Mouse (Mus musculus) granulocyte monocyte progenitor cell, adult 5-6 weeks (primary cell): ENCODE results near the gene Ranbp6. TPM values are rescaled to one million over a fixed set of nuclear protein-coding genes. Genes with fewer than 3 reads are reported as not detected.

Experiments
- ATAC-seq: replicated peaks from 2 replicates; pipeline ENCODE4 v1.8.0; 2016; ENCODE audit warnings: mild to moderate bottlenecking, moderate TSS enrichment, inconsistent platforms; ENCODE audit not compliant: poor library complexity, severe bottlenecking
- total RNA-seq, 2 experiments: library from RNA; stranded (forward) in 1 of 2; stranded (reverse) in 1 of 2; fragments of 200-712, 200-1000 nt in 1 of 2; fragments of >200 nt in 1 of 2; fragmentation: Nextera tagmentation in 1 of 2; gene quantifications; 2 replicates each; pipeline ENCODE4 v1.2.3; 2014 to 2017

The Ranbp6 gene
- total RNA-seq, 2 experiments from 2014 or later: 13.2 to 19.2 TPM

DNA sequence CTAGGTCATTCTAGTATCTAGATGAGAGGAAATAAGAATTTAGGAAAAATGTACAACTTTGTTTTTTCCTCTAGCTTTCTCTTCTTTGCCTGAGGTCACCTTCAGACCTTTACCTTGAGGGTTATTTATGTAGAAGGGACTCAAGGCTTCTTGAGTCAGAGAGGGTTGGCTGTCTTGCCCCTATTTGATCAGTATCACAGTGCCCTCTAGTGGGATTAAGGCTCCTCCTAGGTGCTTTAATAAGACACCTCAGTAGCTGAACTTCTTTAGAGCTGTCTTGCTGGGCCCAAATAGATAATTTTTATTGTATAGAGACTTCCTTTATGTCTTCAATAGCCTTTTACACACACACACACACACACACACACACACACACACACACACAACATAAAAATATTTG is 8.2 kb upstream of the Ranbp6 start:
- ATAC-seq: peak; percentile 68

DNA sequence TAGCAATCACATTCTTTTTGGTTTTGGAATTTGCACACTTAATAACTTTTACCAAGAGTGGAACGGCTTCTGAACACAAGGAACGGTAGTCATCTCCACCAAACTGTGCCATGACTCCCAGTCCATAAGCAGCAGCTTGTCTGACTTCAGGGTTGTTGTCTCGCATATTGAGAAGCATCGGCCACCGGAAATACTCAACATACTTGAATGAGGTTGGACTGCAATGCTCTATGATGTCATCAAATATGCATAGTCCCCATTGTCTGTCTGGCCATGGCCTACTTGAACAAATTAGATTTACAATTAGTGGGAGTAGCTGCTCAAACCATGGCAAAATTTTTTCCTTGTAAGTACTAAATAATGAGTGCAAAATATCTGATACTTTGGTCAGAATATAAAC is 2.8 kb downstream of the Ranbp6 start:
- ATAC-seq: no peak

DNA sequence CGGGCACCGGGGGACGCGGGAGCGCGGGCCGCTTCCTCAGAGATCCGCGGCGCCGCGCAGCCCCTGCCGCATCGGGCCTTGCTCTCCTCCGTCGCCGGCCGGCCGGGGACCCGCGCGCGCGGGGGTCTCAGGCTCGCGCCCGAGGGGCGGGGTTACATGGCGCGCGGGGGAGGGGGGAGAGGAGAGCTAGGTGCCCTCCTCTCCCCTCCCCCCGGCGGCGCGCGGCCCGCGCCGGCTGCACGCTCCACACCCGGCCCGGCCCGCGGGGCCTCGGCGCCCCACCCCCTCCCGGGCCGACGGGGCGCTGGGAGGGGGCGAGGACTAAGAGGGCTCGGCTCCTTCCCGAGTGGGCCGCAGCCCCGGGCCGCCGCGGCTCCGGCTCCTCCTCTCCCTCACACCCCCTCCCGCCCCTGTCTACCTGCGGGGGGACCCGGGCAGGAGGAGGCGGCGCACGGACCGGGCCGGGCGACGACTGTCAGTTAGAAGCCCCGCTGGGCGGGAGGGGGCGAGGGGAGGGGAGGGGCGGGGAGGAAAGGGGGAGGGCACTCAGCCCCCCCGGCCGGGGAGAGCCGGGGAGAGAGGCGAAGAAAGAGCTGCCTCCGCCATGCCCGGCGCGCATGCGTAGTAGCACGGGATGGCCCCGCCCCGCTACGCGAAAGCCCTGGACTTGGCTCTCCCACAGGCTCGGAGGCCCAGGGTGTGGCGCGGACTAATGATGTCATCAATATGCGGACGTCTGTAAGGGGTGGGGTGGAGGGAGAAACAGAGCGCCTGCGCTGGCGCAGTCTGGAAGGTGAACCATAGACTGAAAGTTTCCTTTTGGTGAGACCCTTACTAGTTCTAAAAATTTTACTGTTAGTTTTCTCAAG is 6.6 kb downstream of the Ranbp6 start, which contains the start of gene 9930021J03Rik:
TSS of gene 9930021J03Rik (minus strand) at position 73 of the 869 bp plus-strand sequence.
- ATAC-seq: peak; percentile 86

DNA sequence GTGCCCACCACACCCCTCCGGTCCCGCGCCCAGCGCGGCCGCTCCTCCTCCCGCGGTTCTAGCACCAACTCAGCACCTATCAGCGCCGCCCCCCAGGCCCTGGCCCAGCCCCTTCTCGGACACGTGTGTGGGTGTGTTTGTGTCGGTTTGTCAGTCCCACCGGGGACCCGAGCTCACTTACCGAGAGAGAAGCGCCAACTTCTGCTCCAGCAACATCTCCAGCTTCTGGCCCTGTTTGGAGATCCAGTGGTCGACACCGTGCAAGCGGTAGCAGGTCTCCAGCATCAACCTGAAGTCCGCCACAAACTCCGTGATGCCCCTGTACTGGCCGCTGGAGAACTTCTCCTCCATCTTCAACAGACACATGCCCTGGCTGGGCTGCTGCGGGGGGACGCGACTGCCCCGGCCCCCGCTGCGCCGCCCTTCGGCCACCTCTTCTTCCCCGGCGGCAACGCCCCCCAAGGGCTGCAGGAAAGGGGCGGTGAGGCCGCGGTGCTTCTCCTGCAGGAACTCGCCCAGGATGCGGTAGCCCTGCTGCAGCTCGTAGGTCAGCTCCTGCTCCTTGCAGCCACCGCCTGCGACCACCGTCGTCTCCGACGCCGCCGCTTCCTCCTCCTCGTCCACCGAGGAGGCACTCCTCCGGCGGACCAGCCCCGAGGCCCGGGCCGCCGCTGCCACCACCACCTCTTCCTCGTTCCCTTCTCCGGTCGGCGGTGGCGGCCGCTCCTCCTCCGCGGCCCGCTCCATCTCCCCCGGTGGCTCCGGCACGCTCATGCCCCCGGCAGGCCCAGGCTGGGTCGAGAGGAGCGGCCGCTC is 7.5 kb downstream of the Ranbp6 start:
- ATAC-seq: peak; percentile 81

DNA sequence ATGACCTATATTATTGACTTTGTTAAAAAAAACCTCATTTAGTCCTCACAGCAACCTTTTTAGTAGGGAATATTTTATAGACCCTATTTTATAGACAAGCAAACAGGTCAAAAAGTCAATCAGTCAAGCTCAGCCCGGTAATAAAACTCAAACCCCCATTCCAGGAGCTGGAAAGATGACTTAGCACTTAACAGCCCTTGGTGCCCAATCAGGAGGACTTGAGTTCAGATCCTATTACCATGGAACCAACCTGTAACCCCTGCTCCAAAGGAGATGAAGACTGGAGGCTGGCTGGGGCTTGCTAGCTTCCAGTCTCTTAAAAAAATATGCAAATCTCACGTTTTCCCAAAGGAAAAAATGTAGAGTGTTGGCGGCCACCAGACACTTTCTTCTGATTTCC is 8.8 kb downstream of the Ranbp6 start:
- no peak for ATAC-seq

DNA sequence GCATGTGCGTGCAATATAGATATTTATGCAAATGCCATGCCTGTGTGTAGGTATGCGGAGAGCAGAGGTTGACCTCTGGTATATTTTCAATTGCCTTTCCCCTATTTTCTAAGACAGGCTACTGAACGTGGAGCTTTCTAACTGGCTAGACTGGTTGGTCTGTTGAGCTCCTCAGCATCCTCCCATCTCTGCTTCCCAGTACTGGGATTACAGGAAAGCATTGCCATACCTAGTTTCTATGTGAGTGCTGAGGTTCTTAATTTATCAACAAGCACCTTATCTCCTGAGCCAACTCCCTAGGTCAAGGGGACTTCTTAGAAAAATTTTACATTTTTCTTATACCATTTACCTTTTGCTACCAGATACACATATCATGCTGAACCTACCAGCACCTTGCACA is 15.4 kb downstream of the Ranbp6 start:
- ATAC-seq: no peak

DNA sequence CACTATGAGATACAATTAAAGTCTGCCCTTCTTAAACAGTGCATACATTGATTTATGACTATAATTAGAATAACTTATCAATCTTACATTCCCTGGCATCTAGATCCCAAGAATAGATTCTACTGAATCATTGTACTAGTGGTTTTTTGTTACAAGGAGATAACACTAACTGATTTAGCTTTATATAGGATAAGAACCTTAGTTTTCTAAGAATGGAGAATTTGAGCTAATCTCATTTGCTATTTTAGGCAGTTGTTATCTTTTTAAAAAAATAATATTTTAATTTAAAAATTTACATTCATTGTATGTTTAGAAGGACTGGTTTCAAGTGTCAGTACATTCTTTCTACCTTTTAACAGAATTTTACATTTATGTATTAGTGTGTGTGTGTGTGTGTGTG is 24.8 kb downstream of the Ranbp6 start:
- no peak for ATAC-seq

DNA sequence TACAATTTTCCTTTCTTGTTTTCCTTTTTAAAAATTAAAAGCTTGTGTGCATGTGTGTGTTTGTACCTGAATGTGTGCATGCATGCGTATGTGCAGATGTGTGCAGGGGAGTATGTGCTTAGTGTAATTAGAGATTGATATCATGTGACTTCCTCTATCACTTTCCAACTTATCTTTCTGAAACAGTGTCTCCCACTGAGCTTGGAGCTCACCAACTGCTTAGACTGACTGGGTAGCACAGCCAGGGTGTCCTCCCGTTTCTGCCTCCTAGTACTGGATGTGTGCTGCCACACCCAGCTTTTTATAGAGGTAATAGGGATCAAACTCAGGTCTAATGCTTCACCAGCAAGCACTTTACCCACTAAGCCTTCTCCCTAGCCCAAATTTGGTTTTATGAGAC is 29.9 kb downstream of the Ranbp6 start:
- no peak for ATAC-seq

Other genes with a start within 250 kb of the Ranbp6 start
- 27.7 and 39.2 TPM in 2 replicates for gene Ermp1, start 164.6 kb downstream of the Ranbp6 start, total RNA-seq (2014; fragmentation: Nextera tagmentation)
- gene Ermp1, start 164.6 kb downstream of the Ranbp6 start, total RNA-seq (2017): 52.7 and 61.3 TPM in 2 replicates
- gene Mlana, start 115.2 kb downstream of the Ranbp6 start, total RNA-seq (2014; fragmentation: Nextera tagmentation): not detected in 2 replicates
- not detected in 2 replicates for gene Mlana, start 115.2 kb downstream of the Ranbp6 start, total RNA-seq (2017)
- gene 9930021J03Rik, start 7.0 kb downstream of the Ranbp6 start, total RNA-seq (2014; fragmentation: Nextera tagmentation): 20.2 and 22.3 TPM in 2 replicates
- 9.6 and 13.0 TPM in 2 replicates for gene 9930021J03Rik, start 7.0 kb downstream of the Ranbp6 start, total RNA-seq (2017)
- not detected in 2 replicates for gene Il33, start 112.1 kb upstream of the Ranbp6 start, total RNA-seq (2014; fragmentation: Nextera tagmentation)
- not detected in 2 replicates for gene Il33, start 112.1 kb upstream of the Ranbp6 start, total RNA-seq (2017)
- gene Trpd52l3, start 190.8 kb upstream of the Ranbp6 start, total RNA-seq (2014; fragmentation: Nextera tagmentation): not detected in 2 replicates
- not detected in 2 replicates for gene Trpd52l3, start 190.8 kb upstream of the Ranbp6 start, total RNA-seq (2017)
- 72.0 and 99.0 TPM in 2 replicates for gene Uhrf2, start 217.5 kb upstream of the Ranbp6 start, total RNA-seq (2014; fragmentation: Nextera tagmentation)
- gene Uhrf2, start 217.5 kb upstream of the Ranbp6 start, total RNA-seq (2017): 53.7 and 72.7 TPM in 2 replicates